26 mouse cellular contexts compared by ENCODE assay signal in the genomic region with DNA sequence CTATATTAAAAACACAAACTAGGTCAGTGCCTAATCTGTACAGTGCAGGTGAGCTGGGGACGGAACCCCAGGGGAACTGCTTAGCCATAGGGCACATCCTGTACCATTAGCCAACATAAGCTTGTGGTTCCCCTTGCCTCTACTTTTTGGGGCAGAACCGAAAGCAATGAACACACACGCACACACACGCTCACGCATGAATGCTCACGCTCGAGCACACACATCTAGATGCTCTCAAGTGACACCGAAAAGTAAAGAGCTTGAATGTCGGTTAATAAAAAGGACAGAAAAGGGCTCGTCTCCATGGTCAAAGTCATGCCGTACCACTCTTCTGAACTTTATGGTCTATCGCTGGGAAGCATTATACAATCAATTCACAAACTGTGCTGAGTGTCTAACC. TPM values are rescaled to one million over a fixed set of nuclear protein-coding genes. Genes with fewer than 3 reads are reported as not detected.
"Had no signal": no experiment of that assay in that cellular context is flagged by ENCODE, and none has a peak within 500 bp of the region (broad histone marks: within the 10 kb centered on the region; RNA-seq: fewer than 3 reads in every experiment).

No protein-coding gene starts in this region.

- H3K4me2 ChIP-seq: liver, embryonic 11.5 days; liver, embryonic 13.5 days; liver, embryonic 15.5 days; lung, embryonic 15.5 days; midbrain, embryonic 13.5 days; midbrain, embryonic 15.5 days; neural tube, embryonic 13.5 days; neural tube, embryonic 15.5 days; stomach, embryonic 15.5 days had no signal

- H3K4me1 ChIP-seq: liver, embryonic 13.5 days; liver, embryonic 15.5 days; lung, embryonic 15.5 days; midbrain, embryonic 13.5 days; midbrain, embryonic 15.5 days; neural tube, embryonic 13.5 days; neural tube, embryonic 15.5 days; stomach, embryonic 15.5 days had no signal

- DNase-seq: liver, embryonic 13.5 days; liver, postnatal 0 days; lung, adult 2 months; lung, postnatal 14 days; lung, postnatal 36 days; retina, postnatal 1 day; right cerebral cortex, adult 18-20 months; right cerebral cortex, postnatal 25 days; right cerebral cortex, postnatal 4 days; spleen, adult 18-20 months; thymus, adult 18-20 months; thymus, postnatal 14 days; thymus, postnatal 36 days had no signal

- ATAC-seq: liver, postnatal 0 days; lung, postnatal 0 days; midbrain, embryonic 13.5 days; midbrain, embryonic 15.5 days had no signal

- H3K9ac ChIP-seq: liver, embryonic 13.5 days; liver, embryonic 15.5 days; liver, postnatal 0 days; lung, embryonic 15.5 days; midbrain, embryonic 13.5 days; midbrain, embryonic 15.5 days; neural tube, embryonic 13.5 days; neural tube, embryonic 15.5 days; stomach, embryonic 15.5 days had no signal

- H3K27ac ChIP-seq: liver, embryonic 13.5 days; liver, embryonic 15.5 days; lung, embryonic 15.5 days; midbrain, embryonic 13.5 days; midbrain, embryonic 15.5 days; neural tube, embryonic 13.5 days; neural tube, embryonic 15.5 days; stomach, embryonic 15.5 days had no signal

- H3K9me3 ChIP-seq: liver, embryonic 13.5 days; liver, embryonic 15.5 days; lung, embryonic 15.5 days; megakaryocyte, embryonic 14.5 days; midbrain, embryonic 13.5 days; midbrain, embryonic 15.5 days; neural tube, embryonic 13.5 days; neural tube, embryonic 15.5 days; stomach, embryonic 15.5 days had no signal

- H3K4me3 ChIP-seq: liver, embryonic 13.5 days; liver, embryonic 15.5 days; lung, embryonic 15.5 days; megakaryocyte, embryonic 14.5 days; midbrain, embryonic 13.5 days; midbrain, embryonic 15.5 days; myocyte; neural tube, embryonic 13.5 days; neural tube, embryonic 15.5 days; stomach, embryonic 15.5 days had no signal

- H3K27me3 ChIP-seq: liver, embryonic 13.5 days; liver, embryonic 15.5 days; lung, embryonic 15.5 days; megakaryocyte, embryonic 14.5 days; midbrain, embryonic 13.5 days; midbrain, embryonic 15.5 days; neural tube, embryonic 13.5 days; neural tube, embryonic 15.5 days; stomach, embryonic 15.5 days had no signal

- H3K36me3 ChIP-seq: liver, embryonic 13.5 days; liver, embryonic 15.5 days; lung, embryonic 15.5 days; midbrain, embryonic 13.5 days; midbrain, embryonic 15.5 days; neural tube, embryonic 13.5 days; neural tube, embryonic 15.5 days; stomach, embryonic 15.5 days had no signal

RNA-seq across cellular contexts. Expression of a gene that starts 1.0 kb away (rescaled TPM):
- polyA plus RNA-seq: liver, embryonic 11.5 days; lung, embryonic 15.5 days; lung, postnatal 0 days; midbrain, embryonic 13.5 days; myocyte; neural tube, embryonic 11.5 days; neural tube, embryonic 13.5 days; thymus, postnatal 0 days had no signal
